Mouse (Mus musculus): ENCODE results near the gene Mettl23. TPM values are rescaled to one million over a fixed set of nuclear protein-coding genes. Genes with fewer than 3 reads are reported as not detected.

Gene Mettl23
- polyA plus RNA-seq, 1 experiment from 2014 or later, result 67.4 TPM

GRCm38 (mm10) chr11:116808811-116809395 lies 34.2 kb upstream of the Mettl23 start:
- ATAC-seq (ENCODE audit: low read depth), result no peak
- no peaks in the 10 kb centered on the region for H3K27me3 ChIP-seq (ENCODE audit: control insufficient read depth, insufficient read depth, low read length)
- H3K36me3 ChIP-seq (ENCODE audit: control insufficient read depth, insufficient read depth, low read length), result no peaks in the 10 kb centered on the region
- H3K9me3 ChIP-seq (ENCODE audit: control insufficient read depth, low read length), result no peaks in the 10 kb centered on the region
- WGBS, result 80% methylated on average over 11 of the region's 11 CpGs
- H3K9ac ChIP-seq (replicated peaks; ENCODE audit: low read depth, low read length), result no peak overlapping the region
- H3K4me1 ChIP-seq (ENCODE audit: control insufficient read depth, insufficient read depth, low read length), result peaks cover 39% of the 10 kb centered on the region
- no peak overlapping the region for H3K4me2 ChIP-seq (ENCODE audit: low read depth, low read length)
- 0 out of 2 replicates have a peak overlapping the region, but pooled peaks have one; percentile 34 for H3K27ac ChIP-seq (ENCODE audit: low read depth, low read length)
- no peak overlapping the region for H3K4me3 ChIP-seq (ENCODE audit: low read depth, low read length)

DNA sequence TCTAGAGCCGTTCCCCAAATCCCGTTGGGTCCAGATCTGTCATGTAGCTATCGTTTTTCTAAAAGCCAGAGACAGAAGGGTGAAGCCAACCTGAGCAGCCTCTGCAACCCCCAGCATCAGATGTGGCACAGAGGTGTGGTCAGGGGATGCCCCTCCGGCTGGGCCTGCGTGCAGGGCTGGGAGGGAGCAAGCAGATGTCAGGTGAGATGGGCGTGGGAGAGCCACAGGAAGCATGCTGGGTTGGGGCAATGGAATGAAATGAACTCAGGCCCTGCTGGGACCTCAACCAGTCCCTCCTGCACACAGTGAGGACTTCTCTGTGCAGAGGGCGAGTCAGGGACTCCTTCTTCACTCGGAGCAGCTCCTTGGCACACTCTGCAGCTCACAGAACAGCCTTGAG lies 33.6 kb upstream of the Mettl23 start:
- no peaks in the 10 kb centered on the region for H3K27me3 ChIP-seq (ENCODE audit: control insufficient read depth, insufficient read depth, low read length)
- H3K4me3 ChIP-seq (ENCODE audit: low read depth, low read length), result no peak overlapping the region
- H3K36me3 ChIP-seq (ENCODE audit: control insufficient read depth, insufficient read depth, low read length), result no peaks in the 10 kb centered on the region
- H3K4me2 ChIP-seq (ENCODE audit: low read depth, low read length), result no peak overlapping the region
- no peaks in the 10 kb centered on the region for H3K9me3 ChIP-seq (ENCODE audit: control insufficient read depth, low read length)
- no peak for ATAC-seq (ENCODE audit: low read depth)
- WGBS, result 79% methylated on average over 8 of the region's 8 CpGs
- H3K4me1 ChIP-seq (ENCODE audit: control insufficient read depth, insufficient read depth, low read length), result peaks cover 45% of the 10 kb centered on the region
- H3K9ac ChIP-seq (replicated peaks; ENCODE audit: low read depth, low read length), result no peak overlapping the region
- H3K27ac ChIP-seq (ENCODE audit: low read depth, low read length), result no peak overlapping the region

DNA sequence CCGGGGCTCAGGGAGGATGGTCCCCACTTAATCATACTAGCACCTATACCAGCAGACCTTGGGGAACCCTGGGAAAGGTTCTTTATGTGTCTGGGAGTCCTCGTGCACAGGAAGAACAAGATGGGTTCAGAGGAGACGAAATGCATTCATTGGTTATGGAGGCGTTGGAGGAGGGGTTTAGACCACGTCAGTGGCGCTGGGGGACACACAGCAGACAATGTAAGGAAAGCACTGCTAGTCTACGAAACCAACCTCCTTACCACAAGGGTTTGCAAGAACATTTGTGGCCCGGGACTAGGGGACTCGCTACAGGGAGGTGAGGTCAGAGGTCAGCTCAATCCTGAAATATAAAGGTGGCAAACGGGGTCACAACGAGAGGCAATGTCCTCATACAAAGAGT lies 32.5 kb upstream of the Mettl23 start:
- peaks cover 54% of the 10 kb centered on the region for H3K4me1 ChIP-seq (ENCODE audit: control insufficient read depth, insufficient read depth, low read length)
- 43% methylated on average over 11 of the region's 11 CpGs for WGBS
- peak overlapping the region; percentile 94 for H3K27ac ChIP-seq (ENCODE audit: low read depth, low read length)
- H3K27me3 ChIP-seq (ENCODE audit: control insufficient read depth, insufficient read depth, low read length), result no peaks in the 10 kb centered on the region
- peak overlapping the region; percentile 48 for H3K9ac ChIP-seq (replicated peaks; ENCODE audit: low read depth, low read length)
- H3K4me2 ChIP-seq (ENCODE audit: low read depth, low read length), result peak overlapping the region; percentile 52; the same call in 1 of the 2 replicates
- no peaks in the 10 kb centered on the region for H3K9me3 ChIP-seq (ENCODE audit: control insufficient read depth, low read length)
- H3K36me3 ChIP-seq (ENCODE audit: control insufficient read depth, insufficient read depth, low read length), result no peaks in the 10 kb centered on the region
- no peak overlapping the region for H3K4me3 ChIP-seq (ENCODE audit: low read depth, low read length)
- ATAC-seq (ENCODE audit: low read depth), result no peak

- Histone ChIP-seq H3K9me3 (ENCODE audit: control insufficient read depth, low read length) (no peaks in the 10 kb centered on the region), H3K27me3 (ENCODE audit: control insufficient read depth, insufficient read depth, low read length) (no peaks in the 10 kb centered on the region), H3K36me3 (ENCODE audit: control insufficient read depth, insufficient read depth, low read length) (no peaks in the 10 kb centered on the region), H3K27ac (ENCODE audit: low read depth, low read length) (peak overlapping the region; percentile 94), H3K4me2 (ENCODE audit: low read depth, low read length) (peak overlapping the region; percentile 52), H3K9ac (replicated peaks; ENCODE audit: low read depth, low read length) (peak overlapping the region; percentile 48), H3K4me3 (ENCODE audit: low read depth, low read length) (peak overlapping the region; percentile 17), H3K4me1 (ENCODE audit: control insufficient read depth, insufficient read depth, low read length) (peaks cover 54% of the 10 kb centered on the region)
- WGBS, result 3% methylated on average over 32 of the region's 32 CpGs
- ATAC-seq (ENCODE audit: low read depth), result peak; percentile 93
Observed at GRCm38 (mm10) chr11:116810983-116811901, 31.8 kb upstream of the Mettl23 start.

DNA sequence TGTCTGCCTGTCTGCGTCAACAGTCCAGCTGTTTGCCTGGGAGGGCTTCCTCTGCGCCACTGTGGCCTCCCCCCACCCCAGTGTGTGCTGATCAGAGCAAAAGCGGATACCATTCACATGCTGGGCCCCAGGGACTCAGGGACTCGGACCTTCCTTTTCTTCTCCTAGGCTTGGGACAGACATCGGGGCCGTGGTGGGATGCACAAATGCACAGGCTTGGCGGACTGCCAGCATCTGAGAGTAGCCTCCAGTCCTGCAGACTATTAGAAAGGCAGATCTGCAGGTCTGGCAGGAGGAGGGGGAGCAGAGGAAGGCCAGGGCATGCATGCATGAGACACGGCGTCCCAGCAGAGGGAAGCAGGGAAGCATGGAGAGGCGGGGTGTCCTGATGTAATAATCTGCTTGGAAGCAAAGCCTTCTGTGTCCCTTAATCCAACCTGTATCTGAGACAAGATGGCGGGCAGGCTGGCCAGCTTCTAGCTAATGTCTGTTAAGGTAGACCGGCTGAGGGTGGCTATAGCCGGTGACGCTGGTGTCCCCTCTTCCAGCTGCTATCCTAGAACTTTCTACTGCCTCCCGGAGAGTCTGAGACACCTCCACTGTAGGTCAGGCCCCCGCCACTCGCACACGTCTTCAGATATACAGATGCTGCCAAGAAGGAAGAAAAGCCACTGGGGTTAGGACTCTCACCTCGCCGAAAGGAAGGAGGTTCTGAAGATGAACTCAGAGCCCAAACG lies 30.1 kb upstream of the Mettl23 start:
- 0 out of 2 replicates have a peak overlapping the region, but pooled peaks have one; percentile 12 for H3K9ac ChIP-seq (replicated peaks; ENCODE audit: low read depth, low read length)

DNA sequence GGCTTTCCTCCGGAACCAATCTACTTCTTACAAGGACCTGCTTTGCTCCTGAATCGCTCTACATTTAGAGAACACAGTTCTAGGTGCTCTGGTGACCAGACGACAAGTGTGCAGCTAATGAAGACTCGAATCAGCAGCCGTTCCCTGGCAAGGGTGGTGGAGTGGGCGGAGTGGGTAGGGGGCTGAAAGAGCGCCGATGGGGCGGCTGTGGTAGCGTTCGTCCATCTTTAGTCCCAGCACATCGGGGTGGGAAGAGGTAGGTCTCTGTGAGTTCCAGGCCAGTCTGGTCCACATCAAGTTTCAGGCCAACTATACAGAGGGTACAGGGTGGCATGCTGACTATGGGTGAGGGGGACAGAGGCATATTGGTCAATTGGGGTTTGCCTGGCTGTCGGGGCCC lies 29.5 kb upstream of the Mettl23 start:
- Histone ChIP-seq H3K4me3 (ENCODE audit: low read depth, low read length) (no peak overlapping the region), H3K36me3 (ENCODE audit: control insufficient read depth, insufficient read depth, low read length) (no peaks in the 10 kb centered on the region), H3K4me1 (ENCODE audit: control insufficient read depth, insufficient read depth, low read length) (peaks cover 51% of the 10 kb centered on the region), H3K27ac (ENCODE audit: low read depth, low read length) (peak overlapping the region; percentile 94), H3K9ac (replicated peaks; ENCODE audit: low read depth, low read length) (0 out of 2 replicates have a peak overlapping the region, but pooled peaks have one; percentile 2), H3K4me2 (ENCODE audit: low read depth, low read length) (no peak overlapping the region), H3K27me3 (ENCODE audit: control insufficient read depth, insufficient read depth, low read length) (no peaks in the 10 kb centered on the region), H3K9me3 (ENCODE audit: control insufficient read depth, low read length) (no peaks in the 10 kb centered on the region)
- no peak for ATAC-seq (ENCODE audit: low read depth)
- 65% methylated on average over 13 of the region's 13 CpGs for WGBS

More for the DNA sequence above, 30.1 kb upstream of the Mettl23 start:
- H3K36me3 ChIP-seq (ENCODE audit: control insufficient read depth, insufficient read depth, low read length), result no peaks in the 10 kb centered on the region
- no peak overlapping the region for H3K4me2 ChIP-seq (ENCODE audit: low read depth, low read length)
- no peaks in the 10 kb centered on the region for H3K27me3 ChIP-seq (ENCODE audit: control insufficient read depth, insufficient read depth, low read length)
- no peak overlapping the region for H3K4me3 ChIP-seq (ENCODE audit: low read depth, low read length)
- H3K27ac ChIP-seq (ENCODE audit: low read depth, low read length), result peak overlapping the region; percentile 94
- no peaks in the 10 kb centered on the region for H3K9me3 ChIP-seq (ENCODE audit: control insufficient read depth, low read length)
- H3K4me1 ChIP-seq (ENCODE audit: control insufficient read depth, insufficient read depth, low read length), result peaks cover 51% of the 10 kb centered on the region
- WGBS, result 40% methylated on average over 21 of the region's 21 CpGs
- ATAC-seq (ENCODE audit: low read depth), result no peak; the same call in 1 of the 2 replicates

DNA sequence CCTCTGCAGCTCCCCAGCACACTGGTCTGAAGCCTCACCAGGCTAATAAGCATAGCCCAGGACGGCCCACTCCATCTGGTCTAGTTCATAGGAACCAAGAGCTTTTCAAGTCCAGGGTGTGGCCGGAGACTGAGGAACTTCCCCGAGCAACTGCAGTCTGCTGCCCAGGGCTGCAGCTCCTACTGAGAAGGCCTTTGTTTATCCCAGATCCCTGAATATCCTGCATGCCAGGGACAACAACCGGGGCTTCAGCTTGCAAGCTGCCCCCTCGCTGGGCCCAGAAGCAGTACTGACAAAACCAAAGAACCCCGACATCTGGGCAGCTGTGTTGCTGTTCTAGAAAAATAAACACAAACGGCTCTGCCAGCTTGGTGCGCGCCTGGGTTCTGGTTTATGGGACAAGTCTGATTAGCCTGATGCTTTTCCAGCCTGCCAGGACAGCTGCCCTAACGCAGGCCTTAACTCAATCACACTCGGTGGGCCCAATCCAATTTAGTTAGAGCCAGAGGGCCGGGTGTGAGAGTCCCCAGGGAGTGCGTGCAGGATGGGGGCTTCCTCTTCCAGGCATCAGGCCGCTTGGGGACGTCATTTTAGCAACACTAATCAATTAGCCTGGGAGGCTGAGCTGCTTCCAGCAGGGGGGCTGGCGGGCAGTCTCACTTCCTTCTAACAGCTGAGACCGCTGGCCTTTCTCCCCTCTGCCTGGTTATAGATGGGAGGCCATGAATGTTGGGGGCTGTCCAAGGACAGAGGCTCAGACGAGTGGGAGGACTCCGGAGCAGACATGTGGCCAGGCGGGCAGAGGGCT lies 28.8 kb upstream of the Mettl23 start:
- Histone ChIP-seq H3K36me3 (ENCODE audit: control insufficient read depth, insufficient read depth, low read length) (no peaks in the 10 kb centered on the region), H3K9ac (replicated peaks; ENCODE audit: low read depth, low read length) (peak overlapping the region; percentile 28; the same call in 1 of the 2 replicates), H3K4me1 (ENCODE audit: control insufficient read depth, insufficient read depth, low read length) (peaks cover 49% of the 10 kb centered on the region), H3K9me3 (ENCODE audit: control insufficient read depth, low read length) (no peaks in the 10 kb centered on the region), H3K27me3 (ENCODE audit: control insufficient read depth, insufficient read depth, low read length) (no peaks in the 10 kb centered on the region), H3K27ac (ENCODE audit: low read depth, low read length) (peak overlapping the region; percentile 94), H3K4me2 (ENCODE audit: low read depth, low read length) (no peak overlapping the region), H3K4me3 (ENCODE audit: low read depth, low read length) (no peak overlapping the region)
- 2% methylated on average over 20 of the region's 20 CpGs for WGBS
- ATAC-seq (ENCODE audit: low read depth), result 0 out of 2 replicates have a peak, but pooled peaks have one; percentile 10

DNA sequence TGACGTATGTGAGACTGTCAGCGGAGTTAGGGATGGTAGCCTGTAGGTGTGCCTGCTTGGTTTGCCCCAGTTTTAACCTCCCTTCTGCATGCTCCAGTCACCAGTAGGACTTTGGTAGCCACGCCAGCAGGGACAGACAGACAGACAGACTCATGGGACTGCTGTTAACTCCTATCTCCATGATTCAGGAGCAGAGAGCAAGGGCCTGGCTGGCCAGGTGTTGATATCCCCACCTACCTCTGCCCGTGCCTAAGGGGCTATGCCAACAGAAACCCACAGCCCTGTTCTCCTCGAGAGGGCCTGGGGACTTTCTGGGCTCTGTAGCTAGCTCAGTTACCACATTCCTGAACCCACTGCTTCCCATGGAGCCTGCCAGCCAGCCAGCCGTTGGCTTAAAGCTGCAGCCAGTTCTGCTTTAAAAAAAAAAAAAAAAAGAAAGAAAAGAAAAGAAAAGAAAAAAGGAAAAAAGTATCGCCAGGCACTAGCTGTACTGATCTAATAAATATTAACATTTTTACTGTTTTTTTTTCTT lies 28.1 kb upstream of the Mettl23 start:
- peak overlapping the region; percentile 94 for H3K27ac ChIP-seq (ENCODE audit: low read depth, low read length)
- H3K27me3 ChIP-seq (ENCODE audit: control insufficient read depth, insufficient read depth, low read length), result no peaks in the 10 kb centered on the region
- H3K4me3 ChIP-seq (ENCODE audit: low read depth, low read length), result no peak overlapping the region
- peaks cover 49% of the 10 kb centered on the region for H3K4me1 ChIP-seq (ENCODE audit: control insufficient read depth, insufficient read depth, low read length)
- no peaks in the 10 kb centered on the region for H3K36me3 ChIP-seq (ENCODE audit: control insufficient read depth, insufficient read depth, low read length)
- no peak for ATAC-seq (ENCODE audit: low read depth)
- H3K9ac ChIP-seq (replicated peaks; ENCODE audit: low read depth, low read length), result peak overlapping the region; percentile 28
- no peaks in the 10 kb centered on the region for H3K9me3 ChIP-seq (ENCODE audit: control insufficient read depth, low read length)
- 18% methylated on average over 7 of the region's 7 CpGs for WGBS
- H3K4me2 ChIP-seq (ENCODE audit: low read depth, low read length), result no peak overlapping the region; the same call in 1 of the 2 replicates

Measured in neural tube, embryonic 14.5 days (tissue).